Mouse (Mus musculus) brain, embryonic 14.5 days (tissue): Measurements from ENCODE around the gene Mapk8.

ENCODE experiments used
- CTCF ChIP-seq: fragments of 200-500 bp; IDR thresholded peaks from 2 replicates; pipeline ENCODE4 v1.5.1; 2012; ENCODE audit warnings: inconsistent platforms, mild to moderate bottlenecking, moderate library complexity, borderline replicate concordance; ENCODE audit not compliant: insufficient read depth, insufficient read length; ENCODE audit errors: extremely low read depth
- POLR2A ChIP-seq: fragments of 200-500 bp; IDR thresholded peaks from 2 replicates; pipeline ENCODE4 v1.6.1; 2012; ENCODE audit warnings: mild to moderate bottlenecking, inconsistent platforms, borderline replicate concordance; ENCODE audit not compliant: poor library complexity, insufficient read depth, insufficient read length, severe bottlenecking; ENCODE audit errors: extremely low read depth

- TF ChIP-seq CTCF = no peak
- TF ChIP-seq POLR2A = no peak
Measured at GRCm38 (mm10) chr14:33471331-33471730, 24.4 kb upstream of the Mapk8 start, which contains the start of gene Frmpd2.
